Mouse (Mus musculus): Measurements from ENCODE around the gene Aff3. TPM values are rescaled to one million over a fixed set of nuclear protein-coding genes. Genes with fewer than 3 reads are reported as not detected.
A peak's percentile ranks its signal among the peaks of the same experiment; 100 is the strongest.

Aff3 gene
- polyA plus RNA-seq, 1 experiment from 2014 or later = 13.8 TPM

DNA sequence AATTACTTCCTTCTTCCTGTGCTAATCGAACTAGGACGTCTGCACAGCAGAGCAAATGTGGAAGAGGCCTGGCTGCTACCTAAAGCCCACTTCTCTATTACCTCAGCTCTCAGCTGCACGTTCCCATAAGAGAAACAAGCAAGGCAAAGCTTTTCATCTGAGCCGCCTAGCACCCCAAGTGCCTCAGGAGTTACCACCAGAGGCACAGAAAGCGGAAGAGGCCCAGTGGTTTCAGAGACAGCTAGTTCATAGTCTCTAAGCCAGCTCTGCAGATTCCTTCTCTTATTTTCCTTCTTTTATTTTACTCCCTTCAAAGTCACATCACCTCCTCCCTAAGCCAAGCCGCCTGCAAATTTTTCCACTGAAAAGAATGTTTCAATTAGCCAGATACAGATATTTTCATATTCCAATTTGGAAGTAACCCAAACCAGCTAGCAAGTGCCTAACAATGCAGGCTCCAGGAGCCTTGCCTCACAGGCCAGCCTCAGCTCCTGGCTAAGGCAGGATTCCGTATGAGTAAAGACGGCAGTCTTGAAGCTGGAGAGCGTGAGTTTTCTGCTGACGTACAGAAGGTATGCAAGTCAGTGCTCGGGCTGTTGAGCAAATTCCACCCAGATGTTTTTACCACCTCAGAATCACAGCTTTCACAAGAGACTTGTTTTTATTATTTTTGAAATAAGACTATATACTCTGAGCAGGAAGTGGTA lies 62.8 kb downstream of the Aff3 start:
- no peak overlapping the region for H3K4me3 ChIP-seq (ENCODE audit: low read depth, low read length)
- peak overlapping the region; percentile 56 for H3K27ac ChIP-seq (replicated peaks; ENCODE audit: low read depth, low read length)
- WGBS = 29% methylated on average over 11 of the region's 11 CpGs
- ATAC-seq (ENCODE audit: low read depth) (peak; percentile 66), DNase-seq (ENCODE audit: low spot score) (peak; percentile 75)
- no peaks in the 10 kb centered on the region for H3K36me3 ChIP-seq (ENCODE audit: control insufficient read depth, insufficient read depth, low read length)
- no peaks in the 10 kb centered on the region for H3K9me3 ChIP-seq (ENCODE audit: control insufficient read depth, low read length)
- no peak overlapping the region for H3K4me2 ChIP-seq (ENCODE audit: low read depth, low read length)
- no peak overlapping the region for H3K9ac ChIP-seq (ENCODE audit: low read depth, low read length)
- H3K27me3 ChIP-seq (replicated peaks; ENCODE audit: control insufficient read depth, insufficient read depth, low read length) = no peaks in the 10 kb centered on the region
- peaks cover 20% of the 10 kb centered on the region for H3K4me1 ChIP-seq (ENCODE audit: control insufficient read depth, insufficient read depth, low read length)

DNA sequence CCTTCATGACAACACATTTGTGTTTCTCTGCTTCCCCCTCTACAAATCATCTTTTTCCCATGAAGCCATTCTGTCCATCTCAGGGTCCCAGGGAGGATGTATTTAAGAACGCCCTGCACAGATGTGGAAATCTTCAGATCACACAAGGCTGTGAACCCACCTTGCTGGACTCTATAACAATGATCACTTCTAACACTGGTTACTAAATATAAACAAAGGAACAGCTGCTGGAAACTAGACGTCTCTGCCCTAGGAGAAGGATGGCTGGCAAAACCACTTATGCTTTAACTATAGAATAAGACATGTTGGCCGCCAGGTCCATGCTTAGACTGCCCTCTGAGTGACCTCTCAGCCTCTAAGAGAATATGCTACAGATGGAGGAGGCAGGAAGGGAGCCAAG lies 69.4 kb downstream of the Aff3 start:
- H3K4me2 ChIP-seq (ENCODE audit: low read depth, low read length) = no peak overlapping the region
- H3K27ac ChIP-seq (replicated peaks; ENCODE audit: low read depth, low read length) = no peak overlapping the region
- H3K27me3 ChIP-seq (replicated peaks; ENCODE audit: control insufficient read depth, insufficient read depth, low read length) = no peaks in the 10 kb centered on the region
- no peak overlapping the region for H3K4me3 ChIP-seq (ENCODE audit: low read depth, low read length)
- no peaks in the 10 kb centered on the region for H3K9me3 ChIP-seq (ENCODE audit: control insufficient read depth, low read length)
- H3K36me3 ChIP-seq (ENCODE audit: control insufficient read depth, insufficient read depth, low read length) = no peaks in the 10 kb centered on the region
- DNase-seq (ENCODE audit: low spot score) = no peak
- WGBS = 53% methylated on average over 3 of the region's 3 CpGs
- peaks cover 6% of the 10 kb centered on the region; the same call in 1 of the 2 replicates for H3K4me1 ChIP-seq (ENCODE audit: control insufficient read depth, insufficient read depth, low read length)
- H3K9ac ChIP-seq (ENCODE audit: low read depth, low read length) = no peak overlapping the region
- ATAC-seq (ENCODE audit: low read depth) = no peak

DNA sequence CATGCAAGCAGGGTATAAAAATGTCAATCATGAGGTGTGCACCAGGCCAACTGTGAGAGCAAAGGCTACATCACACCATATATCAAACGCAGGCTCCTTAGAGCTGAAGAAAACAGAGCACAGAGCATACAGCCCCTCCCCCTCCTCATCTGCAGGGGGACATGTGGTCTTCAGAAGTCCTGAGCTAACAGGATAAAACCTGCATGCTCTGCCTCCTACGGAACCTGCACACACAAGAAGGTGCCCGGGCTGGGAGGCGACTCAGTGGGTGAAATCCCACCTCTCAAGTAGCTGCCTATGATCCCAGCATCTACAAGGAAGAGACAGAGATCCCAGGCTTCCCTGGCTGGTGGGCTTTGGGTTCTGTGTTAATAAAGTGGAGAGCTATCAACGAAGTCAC lies 70.0 kb downstream of the Aff3 start:
- H3K9ac ChIP-seq (ENCODE audit: low read depth, low read length) = no peak overlapping the region
- no peak for DNase-seq (ENCODE audit: low spot score)
- ATAC-seq (ENCODE audit: low read depth) = no peak

DNA sequence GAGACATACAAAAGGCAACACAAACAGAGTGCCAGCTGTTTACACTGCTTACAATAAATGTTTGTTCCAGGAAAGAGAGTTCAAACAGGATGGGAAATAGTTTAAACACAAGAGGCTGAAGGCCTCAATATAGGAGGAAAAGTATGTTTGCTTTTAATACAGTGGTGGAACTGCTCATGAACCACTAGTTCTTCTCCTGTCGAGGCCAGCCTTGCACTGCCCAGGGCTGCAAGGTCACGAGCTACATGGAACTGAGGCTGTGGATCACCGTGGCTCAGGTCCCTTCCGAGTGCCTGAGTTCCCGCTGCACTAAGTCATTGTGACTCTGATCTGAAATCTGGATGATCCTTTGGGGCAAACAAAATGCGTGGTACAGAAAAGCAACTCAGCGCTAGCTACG lies 73.6 kb downstream of the Aff3 start:
- no peaks in the 10 kb centered on the region for H3K36me3 ChIP-seq (ENCODE audit: control insufficient read depth, insufficient read depth, low read length)
- H3K9me3 ChIP-seq (ENCODE audit: control insufficient read depth, low read length) = no peaks in the 10 kb centered on the region
- H3K4me1 ChIP-seq (ENCODE audit: control insufficient read depth, insufficient read depth, low read length) = peaks cover 6% of the 10 kb centered on the region; the same call in 1 of the 2 replicates
- no peak for ATAC-seq (ENCODE audit: low read depth)
- DNase-seq (ENCODE audit: low spot score) = no peak
- no peak overlapping the region for H3K9ac ChIP-seq (ENCODE audit: low read depth, low read length)
- no peak overlapping the region for H3K27ac ChIP-seq (replicated peaks; ENCODE audit: low read depth, low read length)
- 86% methylated on average over 8 of the region's 8 CpGs for WGBS
- no peaks in the 10 kb centered on the region for H3K27me3 ChIP-seq (replicated peaks; ENCODE audit: control insufficient read depth, insufficient read depth, low read length)
- no peak overlapping the region for H3K4me3 ChIP-seq (ENCODE audit: low read depth, low read length)
- no peak overlapping the region for H3K4me2 ChIP-seq (ENCODE audit: low read depth, low read length)

More for the DNA sequence above, 70.0 kb downstream of the Aff3 start:
- no peaks in the 10 kb centered on the region for H3K27me3 ChIP-seq (replicated peaks; ENCODE audit: control insufficient read depth, insufficient read depth, low read length)
- no peak overlapping the region for H3K4me3 ChIP-seq (ENCODE audit: low read depth, low read length)
- H3K9me3 ChIP-seq (ENCODE audit: control insufficient read depth, low read length) = no peaks in the 10 kb centered on the region
- H3K4me2 ChIP-seq (ENCODE audit: low read depth, low read length) = no peak overlapping the region
- WGBS = 52% methylated on average over 5 of the region's 5 CpGs
- peaks cover 6% of the 10 kb centered on the region; the same call in 1 of the 2 replicates for H3K4me1 ChIP-seq (ENCODE audit: control insufficient read depth, insufficient read depth, low read length)
- H3K36me3 ChIP-seq (ENCODE audit: control insufficient read depth, insufficient read depth, low read length) = no peaks in the 10 kb centered on the region
- H3K27ac ChIP-seq (replicated peaks; ENCODE audit: low read depth, low read length) = no peak overlapping the region

DNA sequence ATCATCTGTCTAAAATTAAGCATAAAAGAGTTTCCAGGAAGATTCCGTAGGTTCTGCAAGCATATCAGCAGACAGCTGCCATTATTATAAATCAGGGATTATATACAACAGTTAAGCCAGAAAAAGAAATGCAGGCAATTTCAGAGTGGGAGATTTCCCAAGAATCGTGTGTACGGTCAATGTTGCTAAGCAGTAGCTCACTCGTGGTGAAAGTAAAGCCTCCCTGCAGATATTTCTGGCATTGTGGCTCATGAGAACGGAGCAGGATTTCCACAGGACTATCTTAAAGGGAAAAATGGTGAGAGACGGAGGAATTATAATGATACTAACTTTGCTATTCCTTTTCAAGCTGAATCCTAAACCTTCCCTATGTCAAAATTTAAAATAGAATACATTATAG lies 76.0 kb downstream of the Aff3 start:
- DNase-seq (ENCODE audit: low spot score) (no peak), ATAC-seq (ENCODE audit: low read depth) (no peak)
- Histone ChIP-seq H3K4me3 (ENCODE audit: low read depth, low read length) (no peak overlapping the region), H3K27me3 (replicated peaks; ENCODE audit: control insufficient read depth, insufficient read depth, low read length) (no peaks in the 10 kb centered on the region), H3K27ac (replicated peaks; ENCODE audit: low read depth, low read length) (no peak overlapping the region), H3K9me3 (ENCODE audit: control insufficient read depth, low read length) (no peaks in the 10 kb centered on the region), H3K36me3 (ENCODE audit: control insufficient read depth, insufficient read depth, low read length) (no peaks in the 10 kb centered on the region), H3K9ac (ENCODE audit: low read depth, low read length) (no peak overlapping the region), H3K4me1 (ENCODE audit: control insufficient read depth, insufficient read depth, low read length) (no peaks in the 10 kb centered on the region), H3K4me2 (ENCODE audit: low read depth, low read length) (no peak overlapping the region)
- WGBS = 78% methylated on average over 6 of the region's 6 CpGs

DNA sequence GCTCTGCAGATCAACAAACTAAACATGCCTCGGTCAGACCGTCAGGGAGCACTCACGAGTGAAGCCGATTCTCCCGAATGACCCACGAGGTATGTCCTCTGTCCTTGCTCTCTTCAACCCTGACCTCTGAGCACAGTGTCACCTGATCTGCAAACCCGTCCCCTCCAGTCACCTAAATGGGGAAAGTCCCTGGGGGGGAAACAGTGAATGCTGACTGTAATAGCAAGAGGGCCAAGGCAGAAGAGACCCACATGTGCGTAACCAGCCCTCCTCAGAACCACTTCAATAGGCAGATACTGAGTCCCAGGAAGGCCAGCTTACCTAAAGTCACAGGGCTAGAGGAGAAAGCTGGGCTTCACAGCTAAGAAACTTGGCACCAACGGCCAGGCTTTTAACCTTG lies 82.4 kb downstream of the Aff3 start:
- Histone ChIP-seq H3K4me3 (ENCODE audit: low read depth, low read length) (no peak overlapping the region), H3K9ac (ENCODE audit: low read depth, low read length) (no peak overlapping the region), H3K36me3 (ENCODE audit: control insufficient read depth, insufficient read depth, low read length) (no peaks in the 10 kb centered on the region; the same call in 1 of the 2 replicates), H3K9me3 (ENCODE audit: control insufficient read depth, low read length) (no peaks in the 10 kb centered on the region), H3K27me3 (replicated peaks; ENCODE audit: control insufficient read depth, insufficient read depth, low read length) (no peaks in the 10 kb centered on the region), H3K27ac (replicated peaks; ENCODE audit: low read depth, low read length) (no peak overlapping the region), H3K4me1 (ENCODE audit: control insufficient read depth, insufficient read depth, low read length) (peaks cover 7% of the 10 kb centered on the region; the same call in 1 of the 2 replicates), H3K4me2 (ENCODE audit: low read depth, low read length) (no peak overlapping the region)
- WGBS = 74% methylated on average over 9 of the region's 9 CpGs
- DNase-seq (ENCODE audit: low spot score) = no peak
- no peak for ATAC-seq (ENCODE audit: low read depth)

DNA sequence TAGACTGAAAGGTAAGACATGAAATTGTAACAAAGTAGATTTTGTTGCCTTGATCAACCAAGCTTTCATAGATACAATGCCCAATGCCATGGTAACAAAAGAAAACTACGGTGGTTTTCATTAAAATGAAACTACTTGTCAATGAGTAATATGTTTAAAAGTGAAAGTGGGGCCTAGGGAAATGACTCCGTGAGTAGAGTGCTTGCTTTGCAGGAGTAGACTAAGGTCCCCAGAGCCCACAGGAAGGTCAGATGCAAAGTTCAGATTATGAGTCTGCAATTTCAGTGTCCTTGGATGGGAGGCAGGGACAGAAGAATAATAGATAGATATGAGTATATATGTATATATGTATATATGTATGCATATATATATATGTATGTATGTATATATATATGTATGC lies 84.2 kb downstream of the Aff3 start:
- H3K27me3 ChIP-seq (replicated peaks; ENCODE audit: control insufficient read depth, insufficient read depth, low read length) = no peaks in the 10 kb centered on the region
- H3K27ac ChIP-seq (replicated peaks; ENCODE audit: low read depth, low read length) = no peak overlapping the region
- DNase-seq (ENCODE audit: low spot score) (no peak), ATAC-seq (ENCODE audit: low read depth) (no peak)
- H3K4me1 ChIP-seq (ENCODE audit: control insufficient read depth, insufficient read depth, low read length) = peaks cover 7% of the 10 kb centered on the region; the same call in 1 of the 2 replicates
- 74% methylated on average over 2 of the region's 2 CpGs for WGBS
- no peaks in the 10 kb centered on the region; the same call in 1 of the 2 replicates for H3K36me3 ChIP-seq (ENCODE audit: control insufficient read depth, insufficient read depth, low read length)
- H3K9me3 ChIP-seq (ENCODE audit: control insufficient read depth, low read length) = no peaks in the 10 kb centered on the region
- no peak overlapping the region for H3K9ac ChIP-seq (ENCODE audit: low read depth, low read length)
- no peak overlapping the region for H3K4me3 ChIP-seq (ENCODE audit: low read depth, low read length)
- no peak overlapping the region for H3K4me2 ChIP-seq (ENCODE audit: low read depth, low read length)

DNA sequence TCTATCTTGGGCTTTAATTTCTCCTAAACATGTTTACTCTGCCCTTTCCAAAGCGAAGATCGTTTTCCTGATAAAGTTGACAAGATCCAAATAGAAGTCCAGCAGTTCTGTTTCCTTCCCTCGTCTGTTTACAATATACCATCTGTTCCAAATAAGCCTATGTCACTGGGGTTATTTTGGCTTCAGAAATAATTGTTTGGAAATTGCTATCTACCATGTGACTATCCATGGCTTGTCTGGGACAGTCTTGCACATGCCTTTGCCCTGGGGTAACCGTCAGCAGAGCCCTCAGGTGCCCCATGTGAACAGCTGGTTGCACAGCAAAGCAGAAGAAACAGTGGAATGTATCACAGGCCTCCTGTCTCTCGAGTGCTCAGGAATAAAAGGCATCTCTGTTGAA lies 86.4 kb downstream of the Aff3 start:
- Histone ChIP-seq H3K9me3 (ENCODE audit: control insufficient read depth, low read length) (no peaks in the 10 kb centered on the region), H3K27me3 (replicated peaks; ENCODE audit: control insufficient read depth, insufficient read depth, low read length) (no peaks in the 10 kb centered on the region), H3K9ac (ENCODE audit: low read depth, low read length) (no peak overlapping the region), H3K27ac (replicated peaks; ENCODE audit: low read depth, low read length) (no peak overlapping the region), H3K4me3 (ENCODE audit: low read depth, low read length) (no peak overlapping the region), H3K36me3 (ENCODE audit: control insufficient read depth, insufficient read depth, low read length) (no peaks in the 10 kb centered on the region; the same call in 1 of the 2 replicates), H3K4me2 (ENCODE audit: low read depth, low read length) (no peak overlapping the region), H3K4me1 (ENCODE audit: control insufficient read depth, insufficient read depth, low read length) (peaks cover 7% of the 10 kb centered on the region; the same call in 1 of the 2 replicates)
- WGBS = 35% methylated on average over 5 of the region's 5 CpGs
- ATAC-seq (ENCODE audit: low read depth) (no peak), DNase-seq (ENCODE audit: low spot score) (no peak)

DNA sequence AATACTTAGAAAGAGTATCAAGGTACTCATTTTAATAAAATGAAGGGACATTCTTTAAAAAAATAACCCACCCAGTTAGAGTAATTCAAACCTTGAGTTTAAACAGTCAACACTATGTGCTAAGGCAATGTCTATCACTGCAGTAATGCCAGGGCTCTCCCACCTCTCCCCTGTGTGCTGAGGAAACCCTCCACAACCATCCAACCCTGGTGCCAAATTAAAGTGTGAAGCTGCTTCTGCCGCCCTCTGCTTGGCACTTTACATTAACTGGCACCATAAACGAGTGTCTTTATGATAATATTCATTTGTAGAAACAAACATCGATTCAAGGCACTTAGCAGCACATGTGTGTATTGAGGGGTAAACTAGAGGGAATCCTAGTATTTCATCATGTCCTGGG lies 97.0 kb downstream of the Aff3 start:
- Histone ChIP-seq H3K36me3 (ENCODE audit: control insufficient read depth, insufficient read depth, low read length) (no peaks in the 10 kb centered on the region), H3K4me1 (ENCODE audit: control insufficient read depth, insufficient read depth, low read length) (peaks cover 15% of the 10 kb centered on the region), H3K27me3 (replicated peaks; ENCODE audit: control insufficient read depth, insufficient read depth, low read length) (no peaks in the 10 kb centered on the region), H3K9me3 (ENCODE audit: control insufficient read depth, low read length) (no peaks in the 10 kb centered on the region), H3K9ac (ENCODE audit: low read depth, low read length) (no peak overlapping the region), H3K4me3 (ENCODE audit: low read depth, low read length) (no peak overlapping the region), H3K4me2 (ENCODE audit: low read depth, low read length) (no peak overlapping the region), H3K27ac (replicated peaks; ENCODE audit: low read depth, low read length) (no peak overlapping the region)
- 76% methylated on average over 3 of the region's 3 CpGs for WGBS
- ATAC-seq (ENCODE audit: low read depth) (no peak), DNase-seq (ENCODE audit: low spot score) (no peak)

Data from embryonic facial prominence, embryonic 14.5 days (tissue).